Mouse (Mus musculus) kidney, adult 2 months (tissue): ENCODE measurements at regions not wholly inside any gene's neighbourhood (a gene's known extent, or its start where the extent isn't known, plus 50 kb on each side); places are given as distances from the start of the nearest gene placed in this dataset.
A peak's percentile ranks its signal among the peaks of the same experiment; 100 is the strongest.

Experiments
- DNase-seq: peaks from one replicate; pipeline ENCODE4 v3.0.0; 2021
- H3K27ac ChIP-seq: fragments of 200-500 bp; 2 replicates; pipeline ENCODE4 v1.5.1; 2012; ENCODE audit warnings: low read depth, low read length, control low read depth, inconsistent platforms; ENCODE audit not compliant: insufficient read depth
- H3K27me3 ChIP-seq: fragments of 200-500 bp; replicated peaks from 2 replicates; pipeline ENCODE4 v1.6.1; 2012; ENCODE audit warnings: mild to moderate bottlenecking, moderate library complexity, low read length, inconsistent platforms; ENCODE audit not compliant: control insufficient read depth, insufficient read depth
- H3K36me3 ChIP-seq: fragments of 200-500 bp; 2 replicates; pipeline ENCODE4 v1.6.1; 2012; ENCODE audit warnings: mild to moderate bottlenecking, moderate library complexity, low read length, inconsistent platforms; ENCODE audit not compliant: control insufficient read depth, insufficient read depth
- H3K4me1 ChIP-seq: fragments of 200-500 bp; 2 replicates; pipeline ENCODE4 v1.6.1; 2011; ENCODE audit warnings: low read length; ENCODE audit not compliant: control insufficient read depth, insufficient read depth
- H3K4me3 ChIP-seq: fragments of 200-500 bp; 2 replicates; pipeline ENCODE4 v1.5.1; 2011; ENCODE audit warnings: mild to moderate bottlenecking, low read depth, low read length, control low read depth; ENCODE audit not compliant: insufficient read depth
- CTCF ChIP-seq: fragments of 200-500 bp; conservative IDR thresholded peaks from 2 replicates; pipeline ENCODE4 v1.5.1; 2011; ENCODE audit warnings: low read depth, mild to moderate bottlenecking, control low read depth, low read length, moderate library complexity, mixed read lengths; ENCODE audit not compliant: insufficient read depth, insufficient read length
- POLR2A ChIP-seq: fragments of 200-500 bp; IDR thresholded peaks from one replicate; pipeline ENCODE4 v1.6.1; 2011; ENCODE audit warnings: low read depth, low read length, control low read depth
- WGBS: fragments of 180-500 bp; shearing (Covaris S2); methylation state at CpG from one replicate; pipeline ENCODE4 v1.1.7; 2018; 5-methylcytosine and 5-hydroxymethylcytosine counted together

GRCm38 (mm10) chr14:17171896-17172295, 352.9 kb upstream of the Rarb start:
- H3K36me3 ChIP-seq, result no peaks in the 10 kb centered on the region
- 39% methylated on average over 5 of the region's 5 CpGs for WGBS
- DNase-seq, result no peak
- no peak overlapping the region for H3K4me3 ChIP-seq
- H3K27me3 ChIP-seq, result no peaks in the 10 kb centered on the region
- TF ChIP-seq CTCF (no peak), POLR2A (no peak)
- no peak overlapping the region for H3K27ac ChIP-seq
- H3K4me1 ChIP-seq, result 0 out of 2 replicates have a peak, but pooled peaks cover 4% of the 10 kb centered on the region

DNA sequence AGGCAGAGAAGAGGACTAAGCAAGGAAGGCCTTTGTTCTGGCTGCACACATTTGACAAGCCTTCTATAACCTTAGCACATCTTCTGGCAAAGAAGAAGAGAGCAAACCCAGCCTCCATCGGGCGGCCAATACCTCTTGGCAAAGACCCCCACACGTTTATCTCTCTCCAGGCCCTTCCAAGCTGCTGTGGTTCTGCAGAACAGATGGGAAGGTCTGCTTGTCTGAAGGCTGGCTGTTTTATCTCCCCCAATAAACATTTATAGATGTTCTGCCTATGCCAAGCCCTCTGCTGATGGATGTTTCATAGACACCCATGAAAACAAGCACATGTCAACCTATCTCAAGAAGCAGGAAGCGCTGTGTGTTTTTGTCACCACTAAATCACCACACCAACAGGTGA, 339.4 kb upstream of the Rarb start:
- Histone ChIP-seq H3K27me3 (no peaks in the 10 kb centered on the region), H3K27ac (no peak overlapping the region), H3K4me1 (no peaks in the 10 kb centered on the region), H3K4me3 (no peak overlapping the region), H3K36me3 (no peaks in the 10 kb centered on the region)
- TF ChIP-seq POLR2A, result no peak
- TF ChIP-seq CTCF, result no peak
- 77% methylated on average over 4 of the region's 4 CpGs for WGBS
- DNase-seq, result no peak

DNA sequence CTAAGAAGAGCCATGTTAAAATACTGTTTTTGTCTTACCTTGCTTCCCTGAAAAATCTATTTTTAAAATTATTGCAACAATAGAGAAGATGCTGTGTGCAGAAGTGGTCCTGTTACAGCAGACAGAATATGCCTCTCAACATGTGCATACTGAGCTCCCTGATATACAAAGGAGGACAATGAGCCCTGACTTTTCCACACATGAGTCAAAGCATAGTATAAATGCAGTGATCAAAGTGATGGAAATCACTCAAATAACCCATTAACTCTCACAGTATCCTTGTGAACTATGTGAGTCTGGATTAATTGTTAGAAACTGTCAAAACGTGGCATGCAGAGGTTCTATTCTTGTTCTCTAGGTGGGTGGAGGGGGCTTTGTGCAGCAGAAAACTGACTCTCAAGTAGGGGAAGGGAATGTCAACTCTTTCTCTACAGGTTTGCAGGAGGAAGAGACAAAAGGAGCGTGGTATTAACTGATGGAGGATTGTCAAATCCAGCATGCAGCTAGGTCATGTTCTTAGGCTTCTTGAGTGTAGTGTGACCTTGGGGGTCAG, 337.5 kb upstream of the Rarb start:
- DNase-seq, result no peak
- H3K27me3 ChIP-seq, result no peaks in the 10 kb centered on the region
- TF ChIP-seq POLR2A (no peak), CTCF (no peak)
- no peak overlapping the region for H3K27ac ChIP-seq
- no peaks in the 10 kb centered on the region for H3K36me3 ChIP-seq
- WGBS, result 70% methylated on average over 2 of the region's 2 CpGs
- H3K4me3 ChIP-seq, result no peak overlapping the region
- H3K4me1 ChIP-seq, result no peaks in the 10 kb centered on the region

DNA sequence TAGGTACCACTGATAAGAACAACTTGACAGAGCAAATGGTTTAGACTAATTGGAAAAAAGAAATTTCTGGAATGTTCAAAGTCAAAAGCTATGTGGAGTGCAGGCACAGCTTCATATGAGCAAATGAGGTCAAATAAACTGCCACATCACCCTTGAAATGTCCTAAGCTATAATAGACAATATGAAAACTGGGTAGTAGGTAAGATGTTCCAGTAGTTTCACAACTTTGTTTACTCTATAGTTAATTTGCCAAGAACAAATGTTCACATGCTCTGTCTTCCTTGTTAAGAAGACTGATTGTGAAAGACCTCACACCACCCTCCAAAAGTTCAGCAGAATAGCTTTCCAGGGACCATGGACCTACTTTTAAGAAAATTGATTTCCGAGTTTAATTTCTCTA, 301.7 kb upstream of the Rarb start:
- H3K4me1 ChIP-seq, result no peaks in the 10 kb centered on the region
- no peaks in the 10 kb centered on the region for H3K36me3 ChIP-seq
- H3K27me3 ChIP-seq, result no peaks in the 10 kb centered on the region
- no peak for DNase-seq
- WGBS, result 89% methylated on average over 1 of the region's 1 CpGs
- no peak overlapping the region for H3K4me3 ChIP-seq
- TF ChIP-seq CTCF, result no peak
- no peak overlapping the region for H3K27ac ChIP-seq

- Histone ChIP-seq H3K36me3 (no peaks in the 10 kb centered on the region), H3K4me3 (no peak overlapping the region), H3K27me3 (no peaks in the 10 kb centered on the region), H3K4me1 (no peaks in the 10 kb centered on the region), H3K27ac (no peak overlapping the region)
- peak; percentile 58 for DNase-seq
- TF ChIP-seq POLR2A (no peak), CTCF (no peak)
- 86% methylated on average over 1 of the region's 1 CpGs for WGBS
Observed at GRCm38 (mm10) chr14:17106668-17107067, 287.7 kb upstream of the Rarb start.

- H3K4me3 ChIP-seq, result no peak overlapping the region
- no peaks in the 10 kb centered on the region for H3K36me3 ChIP-seq
- no peaks in the 10 kb centered on the region for H3K27me3 ChIP-seq
- no peak for DNase-seq
- TF ChIP-seq CTCF (no peak), POLR2A (no peak)
- no peaks in the 10 kb centered on the region for H3K4me1 ChIP-seq
- H3K27ac ChIP-seq, result no peak overlapping the region
Observed at GRCm38 (mm10) chr14:17102486-17102885, 283.5 kb upstream of the Rarb start.

GRCm38 (mm10) chr14:17090573-17090937, 271.6 kb upstream of the Rarb start:
- H3K4me3 ChIP-seq, result no peak overlapping the region
- no peak for DNase-seq
- H3K27me3 ChIP-seq, result no peaks in the 10 kb centered on the region; the same call in 1 of the 2 replicates
- 66% methylated on average over 4 of the region's 4 CpGs for WGBS
- no peak for TF ChIP-seq CTCF
- TF ChIP-seq POLR2A, result no peak
- no peak overlapping the region for H3K27ac ChIP-seq
- H3K4me1 ChIP-seq, result no peaks in the 10 kb centered on the region
- H3K36me3 ChIP-seq, result no peaks in the 10 kb centered on the region
